Mouse (Mus musculus) ES-Bruce4 (cell line): ENCODE data around the gene Msh6. TPM values are rescaled to one million over a fixed set of nuclear protein-coding genes. Genes with fewer than 3 reads are reported as not detected.
"Not testable (repeated sequence)": the region's sequence is repeated elsewhere in the genome, so short reads cannot be mapped to it uniquely, and the experiment has no call there.

Source experiments
- H3K27ac ChIP-seq: 2 replicates; pipeline ENCODE4 v1.5.1; 2012; ENCODE audit warnings: low read length, inconsistent platforms; ENCODE audit not compliant: insufficient read depth
- H3K27me3 ChIP-seq: 2 replicates; pipeline ENCODE4 v1.6.1; 2012; ENCODE audit warnings: mild to moderate bottlenecking, low read length, inconsistent platforms; ENCODE audit not compliant: control insufficient read depth, poor library complexity, insufficient read depth, severe bottlenecking
- H3K36me3 ChIP-seq: 2 replicates; pipeline ENCODE4 v1.6.1; 2012; ENCODE audit warnings: inconsistent platforms, mild to moderate bottlenecking, low read length, moderate library complexity; ENCODE audit not compliant: control insufficient read depth, poor library complexity, insufficient read depth, severe bottlenecking
- H3K4me1 ChIP-seq: one replicate; pipeline ENCODE4 v1.8.1; 2011; ENCODE audit warnings: low read length; ENCODE audit not compliant: control insufficient read depth, insufficient read depth
- H3K4me3 ChIP-seq: 2 replicates; pipeline ENCODE4 v1.5.1; 2011; ENCODE audit warnings: low read depth, mild to moderate bottlenecking, low read length
- H3K9ac ChIP-seq: 2 replicates; pipeline ENCODE4 v1.6.1; 2012; ENCODE audit warnings: low read depth, mild to moderate bottlenecking, inconsistent platforms; ENCODE audit not compliant: poor library complexity, severe bottlenecking
- H3K9me3 ChIP-seq: replicated peaks from 2 replicates; pipeline ENCODE4 v1.6.1; 2012; ENCODE audit warnings: mild to moderate bottlenecking, low read length, inconsistent platforms; ENCODE audit not compliant: control insufficient read depth, poor library complexity, insufficient read depth, severe bottlenecking
- CTCF ChIP-seq: IDR thresholded peaks from one replicate; pipeline ENCODE4 v1.8.1; 2011; ENCODE audit warnings: low read depth, low read length
- EP300 ChIP-seq: IDR thresholded peaks from 2 replicates; pipeline ENCODE4 v1.6.1; 2011; ENCODE audit warnings: low read depth, low read length; ENCODE audit not compliant: insufficient read depth
- POLR2A ChIP-seq: IDR thresholded peaks from one replicate; pipeline ENCODE4 v1.8.1; 2011; ENCODE audit warnings: low read length; ENCODE audit not compliant: insufficient read depth
- polyA plus RNA-seq: library from polyadenylated mRNA; stranded (reverse); fragments of >200 nt; gene quantifications from 2 replicates; pipeline ENCODE4 v1.2.4, GENCODE M21; 2011; ENCODE audit warnings: low read depth; ENCODE audit not compliant: missing spikeins, insufficient read depth, insufficient read length

The Msh6 gene
- polyA plus RNA-seq, 1 experiment, result 421 TPM

GRCm38 (mm10) chr17:87957096-87957840, 17.6 kb upstream of the Msh6 start:
- H3K9ac ChIP-seq, result no peak overlapping the region
- no peak overlapping the region for H3K4me3 ChIP-seq
- H3K36me3 ChIP-seq, result no peaks in the 10 kb centered on the region
- peaks cover 11% of the 10 kb centered on the region for H3K9me3 ChIP-seq
- H3K27ac ChIP-seq, result no peak overlapping the region
- TF ChIP-seq POLR2A (no peak), CTCF (no peak), EP300 (no peak)
- H3K4me1 ChIP-seq, result no peaks in the 10 kb centered on the region
- no peaks in the 10 kb centered on the region for H3K27me3 ChIP-seq

- Histone ChIP-seq H3K27ac (no peak overlapping the region), H3K36me3 (no peaks in the 10 kb centered on the region), H3K27me3 (no peaks in the 10 kb centered on the region), H3K4me1 (no peaks in the 10 kb centered on the region), H3K9me3 (peaks cover 16% of the 10 kb centered on the region), H3K9ac (no peak overlapping the region), H3K4me3 (no peak overlapping the region)
- no peak for TF ChIP-seq EP300
- TF ChIP-seq CTCF, result peak; percentile 72
- no peak for TF ChIP-seq POLR2A
Observed at GRCm38 (mm10) chr17:87958283-87958682, 16.6 kb upstream of the Msh6 start.

DNA sequence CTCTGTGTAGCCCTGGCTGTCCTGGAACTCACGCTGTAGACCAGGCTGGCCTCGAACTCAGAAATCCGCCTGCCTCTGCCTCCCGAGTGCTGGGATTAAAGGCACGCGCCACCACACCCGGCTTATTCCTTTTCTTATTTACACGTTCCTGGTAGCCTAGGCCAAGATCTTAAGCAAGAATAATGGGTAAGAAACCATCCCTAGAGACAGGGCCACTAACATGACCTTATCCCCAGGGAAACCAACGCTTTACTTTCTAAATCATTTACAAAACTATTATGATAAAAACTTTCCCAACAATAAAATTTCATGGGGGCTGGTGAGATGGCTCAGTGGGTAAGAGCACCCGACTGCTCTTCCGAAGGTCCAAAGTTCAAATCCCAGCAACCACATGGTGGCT, 15.5 kb upstream of the Msh6 start:
- H3K27ac ChIP-seq, H3K27me3 ChIP-seq, H3K4me1 ChIP-seq, H3K4me3 ChIP-seq, H3K36me3 ChIP-seq, H3K9ac ChIP-seq: not testable (repeated sequence)
- H3K9me3 ChIP-seq, result peaks cover 21% of the 10 kb centered on the region

- H3K9me3 ChIP-seq, result peaks cover 26% of the 10 kb centered on the region
- not testable (repeated sequence) for H3K27me3 ChIP-seq, H3K36me3 ChIP-seq, H3K27ac ChIP-seq, H3K4me3 ChIP-seq, H3K4me1 ChIP-seq, H3K9ac ChIP-seq
Observed at GRCm38 (mm10) chr17:87959931-87960330, 14.9 kb upstream of the Msh6 start.

DNA sequence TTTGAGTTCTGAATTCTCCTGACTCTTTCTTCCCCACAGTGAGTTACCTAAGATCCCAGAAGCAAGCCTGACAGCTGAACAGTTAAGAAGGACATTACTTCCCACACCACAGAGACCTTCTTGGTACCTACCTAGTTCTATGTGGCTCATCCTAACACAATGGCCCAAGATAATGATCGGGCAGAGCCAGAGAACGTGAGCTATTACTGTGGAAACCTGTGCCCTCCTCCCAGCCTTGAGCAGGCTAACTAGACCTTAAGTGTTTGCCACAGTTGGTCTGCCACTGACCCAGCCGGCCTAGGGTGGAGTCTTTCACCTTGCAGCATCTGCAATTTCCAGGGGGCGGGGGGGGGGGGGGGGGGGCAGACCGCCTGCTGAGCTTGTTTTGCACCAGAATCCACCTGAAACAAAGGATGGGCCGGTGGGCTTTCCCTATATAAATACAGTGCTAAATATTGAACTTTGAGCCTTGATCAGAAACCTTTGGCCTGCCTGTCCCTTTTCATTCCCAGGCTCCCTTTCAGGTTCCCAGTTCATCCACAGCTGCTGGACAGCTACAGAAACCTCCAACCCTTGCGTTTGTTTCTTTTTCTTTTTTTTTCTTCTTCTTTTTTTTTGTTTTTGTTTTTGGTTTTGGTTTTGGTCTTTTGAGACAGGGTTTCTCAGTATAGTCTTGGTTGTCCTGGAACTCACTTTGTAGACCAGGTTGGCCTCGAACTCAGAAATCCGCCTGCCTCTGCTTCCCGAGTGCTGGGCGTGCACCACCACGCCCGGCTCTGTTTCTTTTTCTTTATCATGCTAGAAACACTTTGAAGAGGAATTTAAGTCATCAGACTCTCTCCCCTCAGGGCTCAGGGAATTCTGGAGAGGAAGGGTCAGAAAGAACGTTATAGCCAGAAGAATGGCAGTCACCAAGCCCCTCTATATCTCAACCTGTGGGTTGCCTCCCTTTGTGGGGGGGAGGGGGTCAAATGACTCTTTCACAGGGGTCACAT, 11.5 kb upstream of the Msh6 start:
- Histone ChIP-seq H3K9ac (no peak overlapping the region), H3K36me3 (peaks cover 3% of the 10 kb centered on the region; the same call in 1 of the 2 replicates), H3K27me3 (no peaks in the 10 kb centered on the region), H3K4me3 (no peak overlapping the region), H3K27ac (peak overlapping the region; percentile 89), H3K9me3 (peaks cover 48% of the 10 kb centered on the region), H3K4me1 (no peaks in the 10 kb centered on the region)
- TF ChIP-seq CTCF (no peak), EP300 (peak; percentile 54; the same call in 1 of the 2 replicates), POLR2A (no peak)

DNA sequence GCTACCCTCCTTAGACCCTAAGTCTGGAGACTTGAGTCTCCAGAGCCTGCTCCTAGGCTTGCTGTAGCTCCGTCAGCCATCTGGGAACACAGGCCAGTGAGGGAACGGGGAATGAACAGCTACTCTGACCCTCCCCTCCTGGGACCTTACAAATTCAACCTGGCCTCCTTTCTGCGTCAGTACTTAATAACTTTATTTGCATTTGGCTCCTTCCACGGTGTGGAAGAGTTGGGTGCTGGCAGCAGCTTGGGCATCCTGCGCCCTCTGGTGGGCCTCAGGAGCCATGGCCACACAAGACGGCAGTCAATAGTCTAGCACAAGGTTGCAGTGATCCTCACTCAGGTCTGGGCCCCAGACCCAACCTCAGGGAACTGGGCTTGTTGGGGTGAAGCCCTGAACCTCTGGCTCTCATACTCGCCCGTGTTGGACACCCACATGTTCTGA, 6.4 kb upstream of the Msh6 start:
- not testable (repeated sequence) for H3K4me1 ChIP-seq, H3K36me3 ChIP-seq, H3K27me3 ChIP-seq, H3K27ac ChIP-seq, H3K9ac ChIP-seq, H3K4me3 ChIP-seq
- H3K9me3 ChIP-seq, result peaks cover 32% of the 10 kb centered on the region
- TF ChIP-seq CTCF, result peak; percentile 5

DNA sequence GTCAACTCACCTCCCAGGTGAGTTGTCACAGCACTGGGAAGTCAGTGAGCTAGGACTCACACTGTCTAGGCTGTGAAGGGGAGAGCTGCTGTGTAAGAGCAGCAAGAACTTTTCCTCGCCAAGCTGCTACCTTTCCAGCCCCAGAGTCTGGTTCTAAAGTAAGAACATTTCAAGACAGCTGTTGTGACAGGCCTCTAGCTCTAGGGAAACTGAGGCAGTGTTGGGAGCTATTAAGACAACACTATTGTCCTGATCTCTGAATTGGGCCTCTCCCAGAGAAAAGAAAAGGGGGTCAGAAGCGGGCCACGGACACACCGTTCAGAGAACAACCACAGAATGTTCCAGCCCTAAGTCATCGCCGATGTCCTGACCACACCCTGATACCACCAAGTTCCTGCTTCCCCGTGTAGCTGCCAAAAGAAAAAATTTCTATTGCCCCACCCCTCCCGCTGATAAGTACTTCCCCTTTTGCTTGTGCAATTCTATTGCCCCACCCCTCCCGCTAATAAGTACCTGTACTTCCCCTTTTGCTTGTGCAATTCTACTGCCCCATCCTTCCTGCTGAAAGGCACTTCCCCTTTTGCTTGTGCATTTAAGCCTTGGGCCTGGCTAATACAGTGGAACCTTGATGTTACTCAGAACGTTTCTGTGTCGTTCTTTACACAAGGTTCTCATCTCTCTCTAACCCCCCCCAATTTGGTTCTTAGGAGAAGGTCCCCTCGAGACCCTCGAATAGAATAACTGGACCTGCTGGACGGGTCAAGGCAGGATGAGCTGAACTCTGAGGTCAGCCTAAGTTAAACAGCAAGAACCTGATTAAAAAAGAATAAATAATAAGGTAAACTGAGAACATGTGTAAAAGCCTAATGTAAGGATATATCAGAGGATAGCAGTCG, 2.9 kb upstream of the Msh6 start:
- not testable (repeated sequence) for H3K4me3 ChIP-seq, H3K36me3 ChIP-seq, H3K27me3 ChIP-seq, H3K4me1 ChIP-seq, H3K9me3 ChIP-seq
- Histone ChIP-seq H3K27ac (peak overlapping the region; percentile 99), H3K9ac (peak overlapping the region; percentile 67; the same call in 1 of the 2 replicates)
